Comparison of ENCODE assay signal across 31 mouse cellular contexts in genomic region chr8:3261101-3261500, GRCm38 (mm10). TPM values are rescaled to one million over a fixed set of nuclear protein-coding genes. Genes with fewer than 3 reads are reported as not detected.
DNase-seq lines count a peak whose midpoint lies in the region; ATAC-seq and TF ChIP-seq lines count a peak whose summit lies in the region.
"Had no signal": no experiment of that assay in that cellular context is flagged by ENCODE, and none has a peak within 500 bp of the region (broad histone marks: within the 10 kb centered on the region; RNA-seq: fewer than 3 reads in every experiment).

No protein-coding gene starts in this region.

- WGBS in liver, adult 2 months, result 87% methylated on average over 5 of the region's 5 CpGs
- WGBS in liver, embryonic 12.5 days (ENCODE audit: insufficient replicate concordance), result 76% methylated on average over 5 of the region's 5 CpGs
- 86% methylated on average over 5 of the region's 5 CpGs for WGBS in lung, embryonic 16.5 days
- 79% methylated on average over 5 of the region's 5 CpGs for WGBS in intestine, embryonic 15.5 days
- WGBS in stomach, postnatal 0 days, result 85% methylated on average over 5 of the region's 5 CpGs
- 97% methylated on average over 5 of the region's 5 CpGs for WGBS in hindbrain, embryonic 16.5 days

- no peak for ATAC-seq in liver, embryonic 12.5 days
- ATAC-seq in lung, embryonic 16.5 days (ENCODE audit: low read depth), result no peak
- ATAC-seq in intestine, embryonic 15.5 days, result peak; percentile 34
- ATAC-seq in stomach, postnatal 0 days (ENCODE audit: low FRiP score, low TSS enrichment), result peak; percentile 56; the same call in 1 of the 2 replicates
- ATAC-seq in hindbrain, embryonic 16.5 days, result no peak
- ATAC-seq: activated CD4-positive, CD25-positive, alpha-beta regulatory T cell, adult 4 months; CD4-positive, CD25-positive, alpha-beta regulatory T cell, adult 4 months; forebrain, embryonic 15.5 days; hindbrain, postnatal 0 days had no signal

- no peak for TF ChIP-seq POLR2A in liver, adult 2 months (IDR thresholded peaks at IDR 0.05; ENCODE audit: extremely low read depth, insufficient read depth, low read length)

- H3K4me3 ChIP-seq in liver, adult 2 months (ENCODE audit: insufficient read depth, low read depth, low read length), result no peak overlapping the region
- no peak overlapping the region for H3K4me3 ChIP-seq in liver, embryonic 12.5 days
- no peak overlapping the region for H3K4me3 ChIP-seq in lung, embryonic 16.5 days (ENCODE audit: low read length)
- H3K4me3 ChIP-seq in intestine, embryonic 15.5 days (replicated peaks), result no peak overlapping the region
- no peak overlapping the region for H3K4me3 ChIP-seq in stomach, postnatal 0 days (ENCODE audit: low read depth, low read length)
- H3K4me3 ChIP-seq in hindbrain, embryonic 16.5 days (ENCODE audit: low read length), result no peak overlapping the region
- H3K4me3 ChIP-seq: embryonic facial prominence, embryonic 10.5 days; embryonic facial prominence, embryonic 13.5 days; erythroblast, embryonic 14.5 days; forebrain, embryonic 12.5 days; forebrain, embryonic 15.5 days; heart, embryonic 12.5 days; heart, embryonic 15.5 days; hindbrain, embryonic 10.5 days; hindbrain, embryonic 13.5 days had no signal

- TF ChIP-seq CTCF in liver, adult 2 months (IDR thresholded peaks at IDR 0.05; ENCODE audit: low read depth, low read length), result no peak
- TF ChIP-seq CTCF in stomach, postnatal 0 days (IDR thresholded peaks at IDR 0.05; ENCODE audit: low read depth), result no peak

- H3K9me3 ChIP-seq in liver, embryonic 12.5 days (replicated peaks), result no peaks in the 10 kb centered on the region
- H3K9me3 ChIP-seq in lung, embryonic 16.5 days (ENCODE audit: control insufficient read depth, low read length), result no peaks in the 10 kb centered on the region
- H3K9me3 ChIP-seq in intestine, embryonic 15.5 days, result no peaks in the 10 kb centered on the region
- no peaks in the 10 kb centered on the region for H3K9me3 ChIP-seq in stomach, postnatal 0 days (ENCODE audit: control insufficient read depth, low read length)
- no peaks in the 10 kb centered on the region for H3K9me3 ChIP-seq in hindbrain, embryonic 16.5 days (ENCODE audit: control insufficient read depth, low read length)
- H3K9me3 ChIP-seq: embryonic facial prominence, embryonic 13.5 days; forebrain, embryonic 12.5 days; forebrain, embryonic 15.5 days; heart, embryonic 15.5 days; hindbrain, embryonic 13.5 days had no signal

- TF ChIP-seq EP300 in stomach, postnatal 0 days (optimal IDR thresholded peaks at IDR 0.05), result no peak

- H3K4me2 ChIP-seq in liver, embryonic 12.5 days, result no peak overlapping the region
- H3K4me2 ChIP-seq in lung, embryonic 16.5 days (ENCODE audit: low read depth, low read length), result no peak overlapping the region
- H3K4me2 ChIP-seq in intestine, embryonic 15.5 days (replicated peaks), result no peak overlapping the region
- no peak overlapping the region for H3K4me2 ChIP-seq in stomach, postnatal 0 days (replicated peaks; ENCODE audit: low read depth)
- H3K4me2 ChIP-seq in hindbrain, embryonic 16.5 days (ENCODE audit: low read length), result no peak overlapping the region
- H3K4me2 ChIP-seq: embryonic facial prominence, embryonic 13.5 days; forebrain, embryonic 12.5 days; forebrain, embryonic 15.5 days; heart, embryonic 12.5 days; heart, embryonic 15.5 days; hindbrain, embryonic 13.5 days had no signal

- peaks cover 20% of the 10 kb centered on the region for H3K36me3 ChIP-seq in liver, adult 2 months (ENCODE audit: control insufficient read depth, insufficient read depth, low read length)
- H3K36me3 ChIP-seq in liver, embryonic 12.5 days, result peaks cover 24% of the 10 kb centered on the region
- H3K36me3 ChIP-seq in lung, embryonic 16.5 days (ENCODE audit: control insufficient read depth, insufficient read depth, low read length), result peaks cover 17% of the 10 kb centered on the region
- H3K36me3 ChIP-seq in intestine, embryonic 15.5 days, result peaks cover 7% of the 10 kb centered on the region
- no peaks in the 10 kb centered on the region for H3K36me3 ChIP-seq in stomach, postnatal 0 days (ENCODE audit: control insufficient read depth, insufficient read depth, low read length)
- peaks cover 16% of the 10 kb centered on the region for H3K36me3 ChIP-seq in hindbrain, embryonic 16.5 days (ENCODE audit: control insufficient read depth, insufficient read depth, low read length)

- peaks cover 44% of the 10 kb centered on the region for H3K79me2 ChIP-seq in liver, adult 2 months (ENCODE audit: control insufficient read depth, insufficient read depth, low read length)

- peaks cover 35% of the 10 kb centered on the region for H3K4me1 ChIP-seq in liver, adult 2 months (ENCODE audit: control insufficient read depth, insufficient read depth, low read length)
- peaks cover 42% of the 10 kb centered on the region for H3K4me1 ChIP-seq in liver, embryonic 12.5 days
- H3K4me1 ChIP-seq in lung, embryonic 16.5 days (replicated peaks; ENCODE audit: control insufficient read depth, insufficient read depth, low read length), result peaks cover 9% of the 10 kb centered on the region; the same call in 1 of the 2 replicates
- peaks cover 7% of the 10 kb centered on the region; the same call in 1 of the 2 replicates for H3K4me1 ChIP-seq in intestine, embryonic 15.5 days (replicated peaks)
- H3K4me1 ChIP-seq in stomach, postnatal 0 days (replicated peaks; ENCODE audit: control insufficient read depth, insufficient read depth), result no peaks in the 10 kb centered on the region
- H3K4me1 ChIP-seq in hindbrain, embryonic 16.5 days (ENCODE audit: control insufficient read depth, insufficient read depth, low read depth, low read length), result no peaks in the 10 kb centered on the region; the same call in 1 of the 2 replicates
- H3K4me1 ChIP-seq: embryonic facial prominence, embryonic 10.5 days; hindbrain, embryonic 10.5 days had no signal

- no peaks in the 10 kb centered on the region for H3K27me3 ChIP-seq in liver, adult 2 months (ENCODE audit: control insufficient read depth, insufficient read depth, low read length)
- no peaks in the 10 kb centered on the region for H3K27me3 ChIP-seq in liver, embryonic 12.5 days (replicated peaks)
- no peaks in the 10 kb centered on the region for H3K27me3 ChIP-seq in lung, embryonic 16.5 days (ENCODE audit: control insufficient read depth, insufficient read depth, low read depth, low read length)
- no peaks in the 10 kb centered on the region for H3K27me3 ChIP-seq in intestine, embryonic 15.5 days (replicated peaks)
- H3K27me3 ChIP-seq in stomach, postnatal 0 days (ENCODE audit: control insufficient read depth, insufficient read depth, low read length), result no peaks in the 10 kb centered on the region
- no peaks in the 10 kb centered on the region for H3K27me3 ChIP-seq in hindbrain, embryonic 16.5 days (replicated peaks; ENCODE audit: control insufficient read depth, insufficient read depth, low read length)
- H3K27me3 ChIP-seq: embryonic facial prominence, embryonic 13.5 days; forebrain, embryonic 12.5 days; forebrain, embryonic 15.5 days; heart, embryonic 12.5 days; heart, embryonic 15.5 days; hindbrain, embryonic 13.5 days had no signal

- peak overlapping the region; percentile 70 for H3K27ac ChIP-seq in liver, adult 2 months (replicated peaks; ENCODE audit: insufficient read depth, low read depth, low read length)
- no peak overlapping the region for H3K27ac ChIP-seq in liver, embryonic 12.5 days
- 0 out of 2 replicates have a peak overlapping the region, but pooled peaks have one; percentile 22 for H3K27ac ChIP-seq in lung, embryonic 16.5 days (ENCODE audit: low read length)
- no peak overlapping the region for H3K27ac ChIP-seq in intestine, embryonic 15.5 days
- no peak overlapping the region for H3K27ac ChIP-seq in stomach, postnatal 0 days (replicated peaks)
- no peak overlapping the region for H3K27ac ChIP-seq in hindbrain, embryonic 16.5 days (ENCODE audit: low read depth, low read length)
- H3K27ac ChIP-seq: embryonic facial prominence, embryonic 10.5 days; embryonic facial prominence, embryonic 13.5 days; forebrain, embryonic 12.5 days; forebrain, embryonic 15.5 days; heart, embryonic 15.5 days; hindbrain, embryonic 10.5 days; hindbrain, postnatal 0 days had no signal

- DNase-seq in liver, adult 2 months (ENCODE audit: extremely low read depth, low read depth, low spot score), result no peak
- DNase-seq in lung, postnatal 10 days, result no peak
- no peak for DNase-seq in stomach, postnatal 0 days (ENCODE audit: low spot score)
- DNase-seq in layer of hippocampus, postnatal 10 days (ENCODE audit: low spot score in 2 of 2), result no peak
- DNase-seq: adrenal gland, postnatal 14 days; cerebellum, adult 11 months; cerebellum, adult 2 months; cerebellum, adult 9-11 months; cerebellum, postnatal 36 days; embryo, embryonic 11 days; gastrocnemius, postnatal 10 days; gastrocnemius, postnatal 36 days; heart, adult 18-20 months; heart, postnatal 10 days; heart, postnatal 36 days had no signal

- H3K9ac ChIP-seq in liver, adult 2 months (ENCODE audit: low read depth, low read length), result no peak overlapping the region
- H3K9ac ChIP-seq in liver, embryonic 12.5 days, result no peak overlapping the region
- H3K9ac ChIP-seq in lung, embryonic 16.5 days (ENCODE audit: low read length), result no peak overlapping the region
- H3K9ac ChIP-seq in intestine, embryonic 15.5 days, result no peak overlapping the region
- H3K9ac ChIP-seq in stomach, postnatal 0 days (ENCODE audit: low read length), result no peak overlapping the region
- no peak overlapping the region for H3K9ac ChIP-seq in hindbrain, embryonic 16.5 days (ENCODE audit: low read depth, low read length)
- H3K9ac ChIP-seq: embryonic facial prominence, embryonic 13.5 days; forebrain, embryonic 12.5 days; forebrain, embryonic 15.5 days; heart, embryonic 12.5 days; heart, embryonic 15.5 days; hindbrain, embryonic 13.5 days had no signal

RNA-seq across cellular contexts. Expression of gene Insr, which starts 18.3 kb away (rescaled TPM):
- total RNA-seq in liver, adult 2 months (2014; rRNA removed), result 70.0 and 89.0 TPM in 2 replicates
- polyA plus RNA-seq in liver, adult 2 months (2012; rRNA removed), result 28.5 and 30.3 TPM in 2 replicates
- 18.1 and 20.1 TPM in 2 replicates for polyA plus RNA-seq in liver, embryonic 12.5 days (2016; fragmentation: Nextera tagmentation; extraction: Ambion mirVana)
- 34.1 and 38.7 TPM in 2 replicates for polyA plus RNA-seq in lung, embryonic 16.5 days (2015; fragmentation: Nextera tagmentation; extraction: Ambion mirVana)
- polyA plus RNA-seq in intestine, embryonic 15.5 days (2015; fragmentation: Nextera tagmentation; extraction: Ambion mirVana), result 31.8 and 38.6 TPM in 2 replicates
- 20.9 and 24.2 TPM in 2 replicates for polyA plus RNA-seq in stomach, postnatal 0 days (2015; fragmentation: Nextera tagmentation; extraction: Ambion mirVana)
- 10 to 100 TPM; 47.9 to 52.1 TPM for total RNA-seq in layer of hippocampus, postnatal 10 days (2021)
- polyA plus RNA-seq in hindbrain, embryonic 16.5 days (2015; fragmentation: Nextera tagmentation; extraction: Ambion mirVana), result 51.2 and 53.4 TPM in 2 replicates

Comparison
In these comparisons a context has a peak if more than half of its experiments do, and no peak if none do; other contexts are left out.
1. H3K27ac ChIP-seq: peak in liver, adult 2 months (single experiment) and lung, embryonic 16.5 days (single experiment); none in liver, embryonic 12.5 days (single experiment), intestine, embryonic 15.5 days (single experiment), stomach, postnatal 0 days (single experiment) and hindbrain, embryonic 16.5 days (single experiment).
2. ATAC-seq: peak in intestine, embryonic 15.5 days (single experiment) and stomach, postnatal 0 days (single experiment); none in liver, embryonic 12.5 days (single experiment), lung, embryonic 16.5 days (single experiment) and hindbrain, embryonic 16.5 days (single experiment).